Mouse (Mus musculus): ENCODE measurements around the gene Chst11. TPM values are rescaled to one million over a fixed set of nuclear protein-coding genes. Genes with fewer than 3 reads are reported as not detected.

Gene Chst11
- total and polyA plus RNA-seq, 2 experiments from 2014 or later = 0.57 to 6.6 TPM

GRCm38 (mm10) chr10:83036340-83037045, 51.2 kb downstream of the Chst11 start:
- no peak overlapping the region for H3K4me3 ChIP-seq (ENCODE audit: low read depth, low read length)
- WGBS = 81% methylated on average over 20 of the region's 20 CpGs
- no peak overlapping the region for H3K4me2 ChIP-seq (ENCODE audit: low read depth, low read length)
- no peaks in the 10 kb centered on the region for H3K36me3 ChIP-seq (replicated peaks; ENCODE audit: control insufficient read depth, insufficient read depth, low read length)
- peak; percentile 72; the same call in 1 of the 2 replicates for ATAC-seq (ENCODE audit: insufficient read depth, low read depth)
- peaks cover 16% of the 10 kb centered on the region; the same call in 1 of the 2 replicates for H3K4me1 ChIP-seq (ENCODE audit: control insufficient read depth, insufficient read depth)
- no peaks in the 10 kb centered on the region for H3K27me3 ChIP-seq (ENCODE audit: control insufficient read depth, insufficient read depth, low read length)
- no peak for TF ChIP-seq CTCF (IDR thresholded peaks at IDR 0.05; ENCODE audit: low read depth)
- no peak; the same call in 1 of the 2 replicates for TF ChIP-seq EP300 (IDR thresholded peaks at IDR 0.05; ENCODE audit: low read depth)
- H3K27ac ChIP-seq (ENCODE audit: low read depth) = no peak overlapping the region
- H3K9me3 ChIP-seq (replicated peaks; ENCODE audit: control insufficient read depth, low read length) = no peaks in the 10 kb centered on the region
- no peak for DNase-seq (ENCODE audit: low spot score)
- H3K9ac ChIP-seq (replicated peaks; ENCODE audit: low read depth, low read length) = no peak overlapping the region

- DNase-seq (ENCODE audit: low spot score) (no peak), ATAC-seq (ENCODE audit: insufficient read depth, low read depth) (no peak)
- Histone ChIP-seq H3K4me1 (ENCODE audit: control insufficient read depth, insufficient read depth) (peaks cover 16% of the 10 kb centered on the region), H3K4me3 (ENCODE audit: low read depth, low read length) (no peak overlapping the region), H3K9me3 (replicated peaks; ENCODE audit: control insufficient read depth, low read length) (no peaks in the 10 kb centered on the region), H3K9ac (replicated peaks; ENCODE audit: low read depth, low read length) (no peak overlapping the region), H3K4me2 (ENCODE audit: low read depth, low read length) (no peak overlapping the region), H3K27ac (ENCODE audit: low read depth) (no peak overlapping the region), H3K36me3 (replicated peaks; ENCODE audit: control insufficient read depth, insufficient read depth, low read length) (no peaks in the 10 kb centered on the region), H3K27me3 (ENCODE audit: control insufficient read depth, insufficient read depth, low read length) (no peaks in the 10 kb centered on the region)
- 86% methylated on average over 9 of the region's 9 CpGs for WGBS
- TF ChIP-seq CTCF (IDR thresholded peaks at IDR 0.05; ENCODE audit: low read depth) = no peak
- no peak for TF ChIP-seq EP300 (IDR thresholded peaks at IDR 0.05; ENCODE audit: low read depth)
Observed at GRCm38 (mm10) chr10:83038166-83038565, 52.9 kb downstream of the Chst11 start.

- no peak for DNase-seq (ENCODE audit: low spot score)
- WGBS = 83% methylated on average over 10 of the region's 10 CpGs
- Histone ChIP-seq H3K9me3 (replicated peaks; ENCODE audit: control insufficient read depth, low read length) (no peaks in the 10 kb centered on the region), H3K9ac (replicated peaks; ENCODE audit: low read depth, low read length) (no peak overlapping the region), H3K4me1 (ENCODE audit: control insufficient read depth, insufficient read depth) (peaks cover 25% of the 10 kb centered on the region), H3K27ac (ENCODE audit: low read depth) (no peak overlapping the region), H3K4me2 (ENCODE audit: low read depth, low read length) (no peak overlapping the region), H3K4me3 (ENCODE audit: low read depth, low read length) (no peak overlapping the region), H3K36me3 (replicated peaks; ENCODE audit: control insufficient read depth, insufficient read depth, low read length) (no peaks in the 10 kb centered on the region), H3K27me3 (ENCODE audit: control insufficient read depth, insufficient read depth, low read length) (no peaks in the 10 kb centered on the region)
- TF ChIP-seq EP300 (IDR thresholded peaks at IDR 0.05; ENCODE audit: low read depth) (no peak), CTCF (IDR thresholded peaks at IDR 0.05; ENCODE audit: low read depth) (no peak)
- no peak for ATAC-seq (ENCODE audit: insufficient read depth, low read depth)
Observed at GRCm38 (mm10) chr10:83039414-83039813, 54.1 kb downstream of the Chst11 start.

- Histone ChIP-seq H3K9ac (replicated peaks; ENCODE audit: low read depth, low read length) (no peak overlapping the region), H3K9me3 (replicated peaks; ENCODE audit: control insufficient read depth, low read length) (no peaks in the 10 kb centered on the region), H3K27ac (ENCODE audit: low read depth) (no peak overlapping the region), H3K4me1 (ENCODE audit: control insufficient read depth, insufficient read depth) (peaks cover 17% of the 10 kb centered on the region), H3K4me2 (ENCODE audit: low read depth, low read length) (no peak overlapping the region), H3K36me3 (replicated peaks; ENCODE audit: control insufficient read depth, insufficient read depth, low read length) (no peaks in the 10 kb centered on the region), H3K27me3 (ENCODE audit: control insufficient read depth, insufficient read depth, low read length) (no peaks in the 10 kb centered on the region), H3K4me3 (ENCODE audit: low read depth, low read length) (no peak overlapping the region)
- ATAC-seq (ENCODE audit: insufficient read depth, low read depth) (no peak), DNase-seq (ENCODE audit: low spot score) (no peak)
- no peak for TF ChIP-seq EP300 (IDR thresholded peaks at IDR 0.05; ENCODE audit: low read depth)
- TF ChIP-seq CTCF (IDR thresholded peaks at IDR 0.05; ENCODE audit: low read depth) = no peak
- WGBS = 60% methylated on average over 9 of the region's 9 CpGs
Observed at GRCm38 (mm10) chr10:83041875-83042274, 56.6 kb downstream of the Chst11 start.

GRCm38 (mm10) chr10:83042613-83043477, 57.5 kb downstream of the Chst11 start:
- no peak overlapping the region for H3K4me3 ChIP-seq (ENCODE audit: low read depth, low read length)
- H3K4me2 ChIP-seq (ENCODE audit: low read depth, low read length) = no peak overlapping the region
- WGBS = 43% methylated on average over 10 of the region's 10 CpGs
- ATAC-seq (ENCODE audit: insufficient read depth, low read depth) = peak; percentile 76
- TF ChIP-seq CTCF (IDR thresholded peaks at IDR 0.05; ENCODE audit: low read depth) (no peak), EP300 (IDR thresholded peaks at IDR 0.05; ENCODE audit: low read depth) (0 out of 2 replicates have a peak, but pooled peaks have one; percentile 17)
- peak overlapping the region; percentile 32; the same call in 1 of the 2 replicates for H3K9ac ChIP-seq (replicated peaks; ENCODE audit: low read depth, low read length)
- H3K9me3 ChIP-seq (replicated peaks; ENCODE audit: control insufficient read depth, low read length) = no peaks in the 10 kb centered on the region
- no peaks in the 10 kb centered on the region for H3K27me3 ChIP-seq (ENCODE audit: control insufficient read depth, insufficient read depth, low read length)
- DNase-seq (ENCODE audit: low spot score) = peak; percentile 41
- H3K4me1 ChIP-seq (ENCODE audit: control insufficient read depth, insufficient read depth) = peaks cover 17% of the 10 kb centered on the region
- H3K27ac ChIP-seq (ENCODE audit: low read depth) = peak overlapping the region; percentile 81
- H3K36me3 ChIP-seq (replicated peaks; ENCODE audit: control insufficient read depth, insufficient read depth, low read length) = no peaks in the 10 kb centered on the region
